Mouse (Mus musculus) bone marrow, adult 2 months (tissue): Measurements from ENCODE around the gene Serbp1.

Source experiments
- CTCF ChIP-seq: fragments of 200-500 bp; IDR thresholded peaks from 2 replicates; pipeline ENCODE4 v1.5.1; 2011; ENCODE audit warnings: low read length, control low read depth; ENCODE audit not compliant: control insufficient read depth, insufficient read depth
- POLR2A ChIP-seq: fragments of 200-500 bp; IDR thresholded peaks from 2 replicates; pipeline ENCODE4 v1.6.1; 2011; ENCODE audit warnings: low read depth, mild to moderate bottlenecking, control low read depth, low read length, borderline replicate concordance; ENCODE audit not compliant: control insufficient read depth

DNA sequence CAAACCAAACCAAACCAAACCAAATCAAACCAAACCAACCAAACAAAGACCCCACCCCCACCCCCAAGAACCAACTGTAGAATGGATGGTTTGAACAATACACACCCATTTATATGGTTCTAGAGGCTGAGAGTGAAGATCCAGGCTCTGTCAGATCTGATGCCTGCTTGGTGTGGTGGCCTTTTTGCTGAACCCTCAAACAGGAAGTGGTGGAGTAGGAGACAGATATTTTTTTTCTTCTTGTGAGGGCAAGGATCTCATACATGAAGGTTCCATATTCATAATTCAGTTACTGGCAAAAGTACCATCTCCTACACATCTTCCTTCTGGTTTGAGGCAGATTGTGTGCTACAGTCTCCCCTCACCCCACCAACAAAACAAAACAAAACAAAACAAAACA, 101.5 kb downstream of the Serbp1 start:
- no peak for TF ChIP-seq CTCF
- no peak for TF ChIP-seq POLR2A
